Mouse (Mus musculus): ENCODE results near the gene Naaladl2. TPM values are rescaled to one million over a fixed set of nuclear protein-coding genes. Genes with fewer than 3 reads are reported as not detected.

Gene Naaladl2
- total and polyA plus RNA-seq, 3 experiments, result 0.13 TPM; not detected in 2

DNA sequence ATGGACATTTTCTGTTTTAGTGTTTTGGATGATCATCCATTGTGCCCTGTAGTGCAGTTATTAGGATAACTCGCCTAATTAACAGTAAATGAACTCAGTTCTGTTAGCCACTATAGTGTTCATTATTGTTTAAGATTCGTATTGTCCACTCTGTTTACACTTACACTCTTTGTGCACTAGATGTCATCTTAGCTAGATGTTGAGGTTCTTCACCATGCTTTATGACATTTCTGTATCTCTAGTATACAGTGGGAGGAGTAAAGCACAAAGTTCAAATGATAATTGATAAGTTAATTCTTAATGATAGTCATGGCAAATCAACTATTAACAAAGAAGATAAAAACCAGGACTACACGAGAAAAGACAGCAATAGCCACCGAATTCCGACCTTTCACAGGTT is 590.4 kb downstream of the Naaladl2 start:
- in situ Hi-C loops (cut with MboI; ENCODE audit: low pct_ligation_motif_present, low pct_unique_long_range_greater_than_20kb, low sequenced_read_pairs), result no loop called here
- no peak overlapping the region for H3K9ac ChIP-seq (ENCODE audit: insufficient read depth, low read depth)

DNA sequence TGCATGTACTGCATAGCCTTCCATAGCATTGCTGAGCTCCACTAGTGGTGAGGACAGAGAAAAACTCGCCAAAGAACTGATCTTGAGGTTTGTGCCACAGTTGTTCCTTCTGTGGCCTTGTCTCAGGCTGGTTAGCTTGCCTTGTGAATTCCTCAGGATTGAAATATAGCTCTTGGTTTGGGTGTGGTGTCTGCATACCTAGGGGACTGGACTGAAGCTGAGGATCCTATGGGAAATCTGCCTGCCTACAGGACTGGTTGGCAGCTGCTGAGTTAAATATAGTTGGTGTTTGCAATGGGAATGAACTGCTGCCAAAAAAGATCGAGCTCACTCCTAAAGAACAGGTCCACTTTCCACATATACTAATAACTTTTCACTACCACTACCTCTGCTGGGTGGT is 591.4 kb downstream of the Naaladl2 start:
- Histone ChIP-seq H3K9me3 (replicated peaks; ENCODE audit: low read length) (peaks cover 34% of the 10 kb centered on the region), H3K9ac (ENCODE audit: insufficient read depth, low read depth) (no peak overlapping the region), H3K4me1 (ENCODE audit: control insufficient read depth in 1 of 2, insufficient read depth in 2 of 2) (no peaks in the 10 kb centered on the region), H3K27me3 (replicated peaks) (no peaks in the 10 kb centered on the region), H3K27ac (ENCODE audit: insufficient read depth, low read depth) (no peak overlapping the region), H3K36me3 (replicated peaks in 1 of 2; ENCODE audit: control insufficient read depth in 1 of 2, insufficient read depth in 1 of 2, low read length in 1 of 2) (no peaks in the 10 kb centered on the region), H3K79me2 (replicated peaks; ENCODE audit: control insufficient read depth, extremely low read depth, insufficient read depth, poor library complexity, severe bottlenecking) (no peaks in the 10 kb centered on the region), H3K4me3 (replicated peaks in 1 of 3; ENCODE audit: low read depth in 2 of 3, low read length in 2 of 3, poor library complexity in 1 of 3) (no peak overlapping the region), H3K4me2 (ENCODE audit: insufficient read depth, low read depth, poor library complexity, severe bottlenecking) (no peak overlapping the region)
- in situ Hi-C loops (cut with MboI; ENCODE audit: low pct_ligation_motif_present, low pct_unique_long_range_greater_than_20kb, low sequenced_read_pairs), result no loop called here
- DNase-seq (ENCODE audit: extremely low read depth), result no peak
- dilution Hi-C loops (cut with MboI; ENCODE audit: extremely low pct_ligation_motif_present, extremely low pct_unique_long_range_greater_than_20kb, low sequenced_read_pairs), result no loop called here
- no peak for TF ChIP-seq GABPA (IDR thresholded peaks at IDR 0.05; ENCODE audit: insufficient replicate concordance, low read depth, low read length)
- no peak for TF ChIP-seq HCFC1 (IDR thresholded peaks at IDR 0.05; ENCODE audit: low read depth, low read length)
- no peak for TF ChIP-seq JUND (conservative IDR thresholded peaks at IDR 0.05; ENCODE audit: low read depth, low read length)
- no peak for TF ChIP-seq EP300 (IDR thresholded peaks at IDR 0.05; ENCODE audit: low read length)
- TF ChIP-seq POLR2A (IDR thresholded peaks at IDR 0.05; ENCODE audit: low read depth, low read length), result no peak
- TF ChIP-seq BHLHE40 (IDR thresholded peaks at IDR 0.05; ENCODE audit: low read depth, low read length), result no peak
- TF ChIP-seq MXI1 (IDR thresholded peaks at IDR 0.05; ENCODE audit: low read depth, low read length), result no peak
- no peak for TF ChIP-seq MAFK (IDR thresholded peaks at IDR 0.05; ENCODE audit: insufficient replicate concordance, low read length)

More for the DNA sequence above, 590.4 kb downstream of the Naaladl2 start:
- no peak for TF ChIP-seq ZMIZ1 (IDR thresholded peaks at IDR 0.05; ENCODE audit: low read depth, low read length)
- no peak for TF ChIP-seq USF1 (IDR thresholded peaks at IDR 0.05; ENCODE audit: low read depth, low read length)
- TF ChIP-seq ETS1 (conservative IDR thresholded peaks at IDR 0.05; ENCODE audit: low read depth, low read length), result no peak
- TF ChIP-seq TBP (conservative IDR thresholded peaks at IDR 0.05; ENCODE audit: low read depth, low read length), result no peak
- TF ChIP-seq MEF2A (IDR thresholded peaks at IDR 0.05; ENCODE audit: borderline replicate concordance, low read depth, low read length), result no peak
- no peak for TF ChIP-seq ELF1 (IDR thresholded peaks at IDR 0.05; ENCODE audit: low read depth, low read length)
- TF ChIP-seq JUN (IDR thresholded peaks at IDR 0.05; ENCODE audit: insufficient read depth, low read depth, low read length), result no peak
- TF ChIP-seq POLR2AphosphoS2 (IDR thresholded peaks at IDR 0.05; ENCODE audit: low read depth, low read length), result no peak
- peak; percentile 10; the same call in 1 of the 2 replicates for TF ChIP-seq SMC3 (IDR thresholded peaks at IDR 0.05; ENCODE audit: low read depth, low read length)
- no peak for TF ChIP-seq UBTF (IDR thresholded peaks at IDR 0.05; ENCODE audit: low read depth, low read length)
- TF ChIP-seq EP300 (IDR thresholded peaks at IDR 0.05; ENCODE audit: low read length), result no peak
- peak in 1 of 2 experiments; percentile 35; a peak in 1 of 4 replicates for TF ChIP-seq CTCF (conservative IDR thresholded peaks at IDR 0.05 in 1 of 2, IDR thresholded peaks at IDR 0.05 in 1 of 2; ENCODE audit: low read depth in 2 of 2, low read length in 2 of 2)
- no peak for TF ChIP-seq MAFK (IDR thresholded peaks at IDR 0.05; ENCODE audit: insufficient replicate concordance, low read length)
- TF ChIP-seq MAX (IDR thresholded peaks at IDR 0.05; ENCODE audit: low read length), result no peak
- TF ChIP-seq USF2 (conservative IDR thresholded peaks at IDR 0.05; ENCODE audit: low read depth, low read length), result no peak
- no peak for TF ChIP-seq CHD2 (IDR thresholded peaks at IDR 0.05; ENCODE audit: low read length)
- no peak for TF ChIP-seq JUND (conservative IDR thresholded peaks at IDR 0.05; ENCODE audit: low read depth, low read length)
- no peak for TF ChIP-seq POLR2A (IDR thresholded peaks at IDR 0.05; ENCODE audit: low read depth, low read length)
- TF ChIP-seq BHLHE40 (IDR thresholded peaks at IDR 0.05; ENCODE audit: low read depth, low read length), result no peak
- no peak for TF ChIP-seq NRF1 (IDR thresholded peaks at IDR 0.05; ENCODE audit: low read depth, low read length)
- no peak for TF ChIP-seq GABPA (IDR thresholded peaks at IDR 0.05; ENCODE audit: insufficient replicate concordance, low read depth, low read length)
- TF ChIP-seq RAD21 (IDR thresholded peaks at IDR 0.05; ENCODE audit: low read depth, low read length), result peak; percentile 12
- no peak for TF ChIP-seq SIN3A (IDR thresholded peaks at IDR 0.05; ENCODE audit: low read length)
- no peak for TF ChIP-seq RCOR1 (conservative IDR thresholded peaks at IDR 0.05; ENCODE audit: low read depth, low read length)
- TF ChIP-seq IRF4 (IDR thresholded peaks at IDR 0.05; ENCODE audit: low read depth, low read length), result no peak
- no peak for TF ChIP-seq MYC (IDR thresholded peaks at IDR 0.05; ENCODE audit: low read depth, low read length)
- no peaks in the 10 kb centered on the region for H3K4me1 ChIP-seq (ENCODE audit: control insufficient read depth in 1 of 2, insufficient read depth in 2 of 2)
- dilution Hi-C loops (cut with MboI; ENCODE audit: extremely low pct_ligation_motif_present, extremely low pct_unique_long_range_greater_than_20kb, low sequenced_read_pairs), result no loop called here
- H3K9me3 ChIP-seq (replicated peaks; ENCODE audit: low read length), result peaks cover 33% of the 10 kb centered on the region
- H3K79me2 ChIP-seq (replicated peaks; ENCODE audit: control insufficient read depth, extremely low read depth, insufficient read depth, poor library complexity, severe bottlenecking), result no peaks in the 10 kb centered on the region
- H3K4me2 ChIP-seq (ENCODE audit: insufficient read depth, low read depth, poor library complexity, severe bottlenecking), result no peak overlapping the region
- DNase-seq (ENCODE audit: extremely low read depth), result no peak
- no peaks in the 10 kb centered on the region for H3K36me3 ChIP-seq (replicated peaks in 1 of 2; ENCODE audit: control insufficient read depth in 1 of 2, insufficient read depth in 1 of 2, low read length in 1 of 2)
- H3K27ac ChIP-seq (ENCODE audit: insufficient read depth, low read depth), result no peak overlapping the region
- no peak overlapping the region for H3K4me3 ChIP-seq (replicated peaks in 1 of 3; ENCODE audit: low read depth in 2 of 3, low read length in 2 of 3, poor library complexity in 1 of 3)
- no peaks in the 10 kb centered on the region for H3K27me3 ChIP-seq (replicated peaks)

Measured in CH12.LX (cell line).